Mouse (Mus musculus) cerebellum, postnatal 25 days (tissue): ENCODE results near the gene Rpap2.
A peak's percentile ranks its signal among the peaks of the same experiment; 100 is the strongest.

Source experiments
- DNase-seq, 2 experiments: peaks; one replicate each; pipeline ENCODE4 v3.0.0; 2021; ENCODE audit warnings: mixed read lengths in 2 of 2

Rpap2 gene

DNA sequence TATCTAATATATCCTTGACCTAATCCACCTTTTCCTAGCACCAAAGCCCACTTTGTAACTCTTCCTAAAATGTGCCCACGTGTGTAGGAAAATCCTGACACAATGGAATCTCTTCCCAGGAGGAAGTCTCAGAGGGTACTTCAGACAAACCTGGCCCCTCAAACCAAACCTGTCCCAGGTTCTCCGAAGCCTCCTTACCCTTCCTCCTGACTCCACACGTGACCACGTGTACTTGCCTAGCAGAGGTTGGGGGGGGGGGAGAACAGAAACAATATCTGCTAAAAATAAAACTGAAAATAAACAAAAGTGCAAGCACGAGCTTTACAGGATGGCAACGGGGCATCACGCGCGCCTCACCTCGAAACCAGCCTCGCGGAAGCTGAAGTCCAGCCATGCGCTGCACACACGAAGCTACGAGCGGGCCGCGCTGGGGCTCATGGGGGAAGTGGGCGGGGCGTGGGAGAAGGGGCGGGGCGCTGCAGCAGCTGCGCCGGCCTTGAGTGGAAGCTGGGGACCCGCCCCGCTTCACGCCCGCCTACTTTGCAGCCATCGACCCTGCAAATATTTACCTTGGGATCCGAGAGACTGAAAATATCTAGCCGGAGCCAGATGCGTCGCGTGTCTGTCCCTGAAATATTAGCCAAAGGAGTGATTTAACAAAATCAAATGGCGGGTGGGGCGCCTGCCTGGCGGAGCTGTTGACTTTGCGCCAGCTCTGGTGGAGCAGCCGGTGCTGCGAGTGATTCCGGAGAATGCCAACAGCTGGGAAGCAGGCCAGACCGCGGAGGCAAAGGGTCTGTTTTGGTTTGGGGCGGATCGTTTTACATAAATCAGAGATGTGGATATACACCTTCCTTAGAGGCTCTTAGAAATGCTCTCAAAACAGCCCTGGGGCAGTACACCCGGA is 90.7 kb downstream of the Rpap2 start:
- peak; percentile 54 to 75 for DNase-seq

DNA sequence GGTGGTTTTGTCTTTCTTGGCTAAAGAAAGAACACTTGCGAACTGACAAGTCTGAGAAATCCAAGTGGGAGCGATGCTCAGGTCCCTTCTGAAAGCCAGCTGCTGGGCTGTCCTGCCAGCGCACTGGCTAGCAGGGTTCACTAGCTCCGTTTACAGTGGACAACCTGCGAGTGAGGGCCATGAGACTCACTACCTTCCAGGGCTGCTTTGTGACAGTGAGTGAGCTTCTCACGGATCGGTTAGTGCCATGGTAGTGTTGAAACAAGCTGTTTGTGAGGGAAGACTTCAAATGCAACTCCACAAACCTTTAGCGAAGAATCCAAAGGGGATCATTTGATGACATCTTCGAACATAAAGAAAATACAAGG is 91.3 kb downstream of the Rpap2 start:
- no peak for DNase-seq

DNA sequence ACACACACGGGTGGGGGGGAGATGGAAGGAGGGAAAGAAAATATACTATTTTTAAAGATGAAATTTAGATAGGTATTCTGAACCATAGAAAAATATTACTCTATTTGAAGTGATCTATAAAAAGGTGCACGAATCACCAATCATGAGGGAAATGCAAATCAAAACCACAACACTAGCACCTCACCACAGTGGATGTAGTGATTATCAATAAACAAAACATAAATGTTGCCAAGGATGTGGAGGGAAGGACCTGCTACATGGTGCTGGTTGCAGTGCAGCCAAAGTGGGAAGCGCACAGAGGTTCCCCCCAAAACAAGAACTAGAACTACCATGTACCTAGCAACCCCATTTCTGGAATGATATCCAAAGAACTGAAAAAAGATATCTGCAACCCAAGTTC is 97.8 kb downstream of the Rpap2 start:
- DNase-seq: no peak

DNA sequence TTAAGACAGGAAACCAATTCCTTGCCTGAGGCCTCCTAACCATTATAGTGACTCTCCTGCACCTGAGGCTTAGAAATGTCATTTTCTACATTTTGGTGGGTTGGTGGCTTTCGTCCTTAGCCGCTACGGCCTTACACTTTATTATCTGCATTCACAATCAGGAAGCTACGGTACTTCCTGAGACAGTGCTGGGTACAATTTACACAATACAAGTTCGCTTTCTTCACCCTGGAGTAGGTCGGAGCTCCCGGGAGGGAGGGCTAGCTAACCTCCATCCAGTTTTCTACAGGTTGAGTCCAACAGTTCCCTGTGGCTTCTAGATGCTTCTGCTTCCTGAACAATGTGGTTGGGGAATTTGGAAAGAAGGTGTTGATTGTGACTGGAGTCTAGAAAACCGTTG is 101.7 kb downstream of the Rpap2 start:
- no peak for DNase-seq

DNA sequence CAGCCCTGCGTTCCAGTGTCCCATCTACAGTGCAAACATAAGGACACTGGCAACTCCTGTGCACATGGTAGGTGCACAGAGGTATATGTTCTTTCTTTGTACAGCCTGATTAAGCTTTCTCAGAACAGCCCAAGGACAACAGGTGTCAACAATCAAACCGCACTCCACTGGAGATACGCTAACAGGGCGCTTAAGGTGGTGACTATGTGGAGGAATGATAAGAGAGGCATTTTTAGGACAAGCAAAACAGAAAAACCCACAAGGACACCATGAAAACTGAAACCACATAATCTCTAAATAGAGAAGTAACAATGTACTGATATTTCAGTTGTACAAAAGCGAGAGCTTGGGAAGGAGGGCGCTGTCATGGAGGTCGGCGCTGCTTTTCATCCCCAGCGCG is 103.7 kb downstream of the Rpap2 start:
- no peak for DNase-seq

DNA sequence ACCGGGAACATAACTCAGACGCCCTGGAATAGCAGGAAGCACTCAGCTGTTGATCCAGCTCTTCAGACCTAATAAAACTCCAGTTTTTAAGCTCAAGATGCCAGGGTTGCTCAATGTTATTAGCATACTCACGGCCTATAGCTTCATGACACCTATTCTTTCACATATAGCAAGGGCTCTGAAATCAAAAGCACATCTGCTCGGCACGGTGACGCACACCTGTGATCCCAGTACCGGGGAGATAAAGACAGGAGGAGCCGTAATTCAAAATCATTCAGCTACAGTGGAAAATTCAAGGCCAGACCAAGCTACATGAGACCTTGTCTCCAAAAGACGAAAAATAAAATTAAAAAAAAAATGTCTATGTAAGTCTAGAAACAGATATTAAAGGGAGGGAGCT is 104.5 kb downstream of the Rpap2 start:
- no peak for DNase-seq

DNA sequence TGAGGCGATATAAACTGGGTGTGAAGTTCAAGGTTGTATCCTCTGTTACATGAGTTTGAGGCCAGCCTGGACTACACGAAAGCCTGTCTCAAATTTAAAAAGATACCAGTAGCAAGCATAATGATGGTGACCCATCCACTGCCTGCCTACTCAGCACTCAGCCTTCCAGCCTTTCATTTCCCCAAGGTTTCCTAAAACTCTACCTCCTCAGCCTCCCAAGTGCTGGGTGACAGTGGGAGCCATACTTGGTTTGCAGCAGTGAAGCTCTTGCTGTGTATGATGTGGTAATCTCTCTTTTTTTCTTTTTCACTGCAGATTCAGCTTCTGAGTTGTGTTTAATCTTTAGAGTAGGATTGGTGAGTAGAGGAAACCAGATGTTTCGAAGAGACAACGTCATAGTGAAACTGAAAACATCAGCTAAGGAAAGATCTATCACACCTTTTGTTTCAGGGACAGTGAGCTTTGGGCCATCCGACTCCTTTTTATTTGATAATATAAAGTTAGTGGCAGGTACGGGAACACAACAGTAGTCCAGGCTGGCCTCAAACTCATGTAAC is 106.1 kb downstream of the Rpap2 start:
- DNase-seq: no peak

DNA sequence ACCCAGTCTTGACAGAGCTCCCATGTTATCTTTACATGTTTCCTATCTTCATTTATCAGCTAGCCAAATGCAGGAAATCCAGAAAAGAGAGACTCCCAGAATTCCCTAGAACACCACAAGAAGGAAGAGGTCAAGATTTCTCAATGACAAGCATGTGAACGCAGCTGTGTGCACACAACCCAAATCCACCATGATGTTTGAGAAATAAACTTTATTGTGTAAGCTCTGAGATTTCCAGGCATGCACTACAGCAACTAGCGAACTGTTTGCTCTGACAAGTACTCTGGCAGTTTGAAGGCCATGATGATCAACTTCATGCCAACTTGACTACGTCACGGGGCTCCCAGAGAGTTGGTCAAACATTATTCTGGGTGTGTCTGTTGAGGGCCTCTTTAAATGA is 108.6 kb downstream of the Rpap2 start:
- no peak for DNase-seq

DNA sequence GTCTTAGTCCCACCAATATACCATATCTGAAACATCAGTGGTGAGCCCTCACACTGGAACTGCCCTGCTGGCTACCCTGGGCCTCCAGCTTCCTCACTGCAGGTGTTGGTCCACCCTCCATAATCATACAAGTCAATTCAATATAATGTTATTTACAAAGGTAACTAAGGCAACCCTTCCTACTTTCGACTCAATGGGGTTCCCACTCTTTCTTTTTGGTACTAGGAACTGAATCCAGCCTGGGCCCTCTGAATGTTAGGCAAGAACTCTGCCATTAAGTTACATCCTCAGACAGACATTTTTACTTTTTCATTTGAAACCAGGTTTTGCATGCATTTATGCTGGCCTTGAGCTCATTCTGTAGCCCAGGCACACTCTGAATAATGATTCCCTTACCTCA is 109.1 kb downstream of the Rpap2 start:
- DNase-seq: no peak

DNA sequence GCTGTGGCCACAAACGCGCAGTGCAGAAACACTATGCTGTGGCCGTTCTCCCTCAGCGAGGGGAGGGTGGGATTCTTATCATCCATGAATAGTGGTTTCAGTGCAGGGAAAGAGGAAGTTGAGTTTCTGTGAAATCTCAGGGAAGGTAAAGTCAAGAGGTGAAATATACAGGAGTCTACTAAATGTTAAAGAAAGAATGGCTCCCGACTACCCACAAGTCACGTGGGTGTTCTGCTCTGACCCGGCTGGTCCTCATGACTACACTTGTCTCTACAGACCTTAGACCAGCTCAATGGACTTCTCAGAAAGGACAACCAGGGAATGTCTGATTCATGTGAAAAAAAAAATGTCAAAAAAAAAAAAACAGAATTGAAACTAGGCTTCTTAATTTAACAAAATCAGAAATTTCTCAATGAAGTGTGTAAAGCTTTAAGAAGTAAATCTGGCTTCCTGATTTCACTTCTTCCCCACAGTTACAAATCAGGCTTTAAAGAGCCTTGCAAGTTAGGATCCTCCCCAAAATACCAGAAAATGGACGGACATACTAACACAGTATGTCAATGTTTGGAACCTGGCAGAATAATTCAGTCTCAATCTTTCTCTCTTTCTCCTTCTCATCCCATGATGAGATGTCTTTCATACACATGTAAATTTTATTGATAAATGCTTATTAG is 111.1 kb downstream of the Rpap2 start:
- DNase-seq: no peak
